Mouse (Mus musculus) bone marrow macrophage, adult 2 months (primary cell): ENCODE results near the gene Mast3.

Experiments
- CTCF ChIP-seq: IDR thresholded peaks from 2 replicates; pipeline ENCODE4 v1.5.1; 2012; ENCODE audit warnings: low read depth, mild to moderate bottlenecking, low read length, moderate library complexity
- POLR2A ChIP-seq: IDR thresholded peaks from 2 replicates; pipeline ENCODE4 v1.6.1; 2012; ENCODE audit warnings: mild to moderate bottlenecking, low read depth, low read length, borderline replicate concordance

DNA sequence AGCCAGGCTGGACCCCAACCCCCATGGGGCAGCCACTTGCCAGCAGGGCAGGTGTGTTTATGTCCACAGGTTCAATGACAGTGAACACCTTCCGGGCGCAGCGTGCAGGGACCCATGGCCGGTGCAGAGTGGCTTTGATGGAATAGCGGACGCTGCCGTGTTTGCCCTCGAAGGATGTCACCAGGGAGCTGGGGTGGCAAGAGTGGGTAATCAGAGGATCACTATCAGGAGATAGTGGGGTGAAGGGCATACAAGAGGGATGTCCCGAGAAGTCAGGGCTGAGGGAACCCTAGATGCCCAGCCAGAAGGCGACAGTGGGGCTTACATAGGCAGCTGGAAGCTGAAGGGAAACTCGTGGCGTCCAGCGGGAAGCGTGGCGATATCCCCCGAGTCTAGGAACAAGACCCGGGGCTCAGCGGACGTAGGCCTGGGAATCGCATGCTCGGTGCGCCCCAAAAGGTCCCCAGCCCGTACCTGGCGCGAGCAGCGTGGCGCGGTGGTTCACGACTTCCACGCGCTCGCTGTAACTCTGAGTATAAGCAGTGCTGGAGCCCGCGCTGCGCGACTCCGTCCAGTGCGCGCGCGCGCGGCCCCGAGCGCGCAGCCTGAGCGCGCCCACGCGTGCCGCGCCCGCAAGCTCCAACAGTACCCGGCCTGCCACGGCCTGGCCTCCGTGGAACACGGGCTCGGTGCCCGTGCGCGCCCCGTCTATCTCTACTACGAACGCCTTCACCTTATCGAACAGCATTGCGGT, 34.0 kb upstream of the Mast3 start:
- TF ChIP-seq CTCF (no peak), POLR2A (no peak)
